Comparison of ENCODE assay signal across 31 mouse cellular contexts in genomic region chr7:134107849-134108248, GRCm38 (mm10).
DNase-seq lines count a peak whose midpoint lies in the region; ATAC-seq lines count a peak whose summit lies in the region.
"Had no signal": no experiment of that assay in that cellular context is flagged by ENCODE, and none has a peak within 500 bp of the region (broad histone marks: within the 10 kb centered on the region; RNA-seq: fewer than 3 reads in every experiment).

No protein-coding gene starts in this region.

- no peak for DNase-seq in heart, embryonic 10.5 days (ENCODE audit: low spot score)
- DNase-seq in testis, postnatal 14 days (ENCODE audit: low spot score): peak; percentile 34
- no peak for DNase-seq in testis, postnatal 10 days (ENCODE audit: low spot score)
- DNase-seq in NIH3T3 (ENCODE audit: low read depth): peak; percentile 37
- no peak for DNase-seq in gastrocnemius, adult 8-10 months (ENCODE audit: low spot score in 2 of 2)
- DNase-seq in Muller cell, postnatal 12 days (ENCODE audit: inconsistent ontology term): no peak
- DNase-seq: adrenal gland, postnatal 25 days; B cell, adult 2 months; cerebellum, adult 11-12 months; cerebellum, adult 9-11 months; embryo, embryonic 11 days; gastrocnemius, postnatal 10 days; kidney, adult 9 months; kidney, postnatal 10 days; lung, embryonic 14.5 days; lung, postnatal 14 days; midbrain, embryonic 14.5 days; right cerebral cortex, postnatal 25 days; thymus, adult 18-20 months; thymus, postnatal 25 days had no signal

- no peaks in the 10 kb centered on the region for H3K9me3 ChIP-seq in heart, embryonic 12.5 days (replicated peaks)
- H3K9me3 ChIP-seq in heart, embryonic 10.5 days: no peaks in the 10 kb centered on the region
- H3K9me3 ChIP-seq: embryonic facial prominence, embryonic 12.5 days; forebrain, embryonic 10.5 days; forebrain, embryonic 15.5 days; limb, embryonic 10.5 days; limb, embryonic 15.5 days; stomach, embryonic 15.5 days had no signal

- ATAC-seq in heart, embryonic 12.5 days (ENCODE audit: insufficient number of reproducible peaks, low FRiP score): peak; percentile 66; the same call in 1 of the 2 replicates
- ATAC-seq: forebrain, embryonic 15.5 days; intestine, postnatal 0 days had no signal

- peaks cover 20% of the 10 kb centered on the region for H3K4me1 ChIP-seq in heart, embryonic 12.5 days (replicated peaks)
- peaks cover 12% of the 10 kb centered on the region; the same call in 1 of the 2 replicates for H3K4me1 ChIP-seq in heart, embryonic 10.5 days
- H3K4me1 ChIP-seq: embryonic facial prominence, embryonic 12.5 days; forebrain, embryonic 10.5 days; forebrain, embryonic 15.5 days; limb, embryonic 10.5 days; limb, embryonic 15.5 days; stomach, embryonic 15.5 days had no signal

- no peak overlapping the region for H3K27ac ChIP-seq in heart, embryonic 12.5 days (ENCODE audit: poor library complexity, severe bottlenecking)
- no peak overlapping the region for H3K27ac ChIP-seq in heart, embryonic 10.5 days
- H3K27ac ChIP-seq: embryonic facial prominence, embryonic 12.5 days; forebrain, embryonic 10.5 days; forebrain, embryonic 15.5 days; hindbrain, embryonic 14.5 days; limb, embryonic 10.5 days; limb, embryonic 15.5 days; liver, embryonic 14.5 days; stomach, embryonic 15.5 days had no signal

- H3K4me2 ChIP-seq in heart, embryonic 12.5 days: no peak overlapping the region
- H3K4me2 ChIP-seq: embryonic facial prominence, embryonic 12.5 days; forebrain, embryonic 15.5 days; hindbrain, embryonic 14.5 days; limb, embryonic 15.5 days; lung, embryonic 14.5 days; stomach, embryonic 15.5 days had no signal

- WGBS in heart, embryonic 12.5 days: 35% methylated on average over 3 of the region's 3 CpGs
- WGBS in heart, embryonic 10.5 days: 51% methylated on average over 3 of the region's 3 CpGs

- H3K9ac ChIP-seq in heart, embryonic 12.5 days: no peak overlapping the region
- H3K9ac ChIP-seq: embryonic facial prominence, embryonic 12.5 days; forebrain, embryonic 15.5 days; hindbrain, embryonic 14.5 days; limb, embryonic 15.5 days; liver, embryonic 14.5 days; lung, embryonic 14.5 days; stomach, embryonic 15.5 days had no signal

- H3K36me3 ChIP-seq in heart, embryonic 12.5 days: no peaks in the 10 kb centered on the region
- H3K36me3 ChIP-seq in heart, embryonic 10.5 days: no peaks in the 10 kb centered on the region
- H3K36me3 ChIP-seq: embryonic facial prominence, embryonic 12.5 days; forebrain, embryonic 10.5 days; forebrain, embryonic 15.5 days; limb, embryonic 10.5 days; limb, embryonic 15.5 days; stomach, embryonic 15.5 days had no signal

- no peak overlapping the region for H3K4me3 ChIP-seq in heart, embryonic 12.5 days
- H3K4me3 ChIP-seq in heart, embryonic 10.5 days: no peak overlapping the region
- H3K4me3 ChIP-seq: embryonic facial prominence, embryonic 12.5 days; forebrain, embryonic 10.5 days; forebrain, embryonic 15.5 days; limb, embryonic 10.5 days; limb, embryonic 15.5 days; stomach, embryonic 15.5 days had no signal

- H3K27me3 ChIP-seq in heart, embryonic 12.5 days (replicated peaks): no peaks in the 10 kb centered on the region
- no peaks in the 10 kb centered on the region for H3K27me3 ChIP-seq in heart, embryonic 10.5 days (ENCODE audit: insufficient read depth, poor library complexity, severe bottlenecking)
- H3K27me3 ChIP-seq: CH12.LX; embryonic facial prominence, embryonic 12.5 days; forebrain, embryonic 15.5 days; limb, embryonic 15.5 days; stomach, embryonic 15.5 days had no signal

Comparison
In these comparisons a context has a peak if more than half of its experiments do, and no peak if none do; other contexts are left out.
1. DNase-seq: peak in testis, postnatal 14 days (single experiment) and NIH3T3 (single experiment); none in heart, embryonic 10.5 days (single experiment), testis, postnatal 10 days (single experiment), gastrocnemius, adult 8-10 months (0 of 2) and Muller cell, postnatal 12 days (single experiment).